Mouse (Mus musculus): ENCODE measurements around the gene Cul9. TPM values are rescaled to one million over a fixed set of nuclear protein-coding genes. Genes with fewer than 3 reads are reported as not detected.

Cul9 gene
- 3.1 TPM for polyA plus RNA-seq (2014; fragmentation: Illumina TruSeq; extraction: RNeasy Lipid Tissue Mini Kit (QIAGEN cat#74804); ENCODE audit: low read depth, low replicate concordance)

DNA sequence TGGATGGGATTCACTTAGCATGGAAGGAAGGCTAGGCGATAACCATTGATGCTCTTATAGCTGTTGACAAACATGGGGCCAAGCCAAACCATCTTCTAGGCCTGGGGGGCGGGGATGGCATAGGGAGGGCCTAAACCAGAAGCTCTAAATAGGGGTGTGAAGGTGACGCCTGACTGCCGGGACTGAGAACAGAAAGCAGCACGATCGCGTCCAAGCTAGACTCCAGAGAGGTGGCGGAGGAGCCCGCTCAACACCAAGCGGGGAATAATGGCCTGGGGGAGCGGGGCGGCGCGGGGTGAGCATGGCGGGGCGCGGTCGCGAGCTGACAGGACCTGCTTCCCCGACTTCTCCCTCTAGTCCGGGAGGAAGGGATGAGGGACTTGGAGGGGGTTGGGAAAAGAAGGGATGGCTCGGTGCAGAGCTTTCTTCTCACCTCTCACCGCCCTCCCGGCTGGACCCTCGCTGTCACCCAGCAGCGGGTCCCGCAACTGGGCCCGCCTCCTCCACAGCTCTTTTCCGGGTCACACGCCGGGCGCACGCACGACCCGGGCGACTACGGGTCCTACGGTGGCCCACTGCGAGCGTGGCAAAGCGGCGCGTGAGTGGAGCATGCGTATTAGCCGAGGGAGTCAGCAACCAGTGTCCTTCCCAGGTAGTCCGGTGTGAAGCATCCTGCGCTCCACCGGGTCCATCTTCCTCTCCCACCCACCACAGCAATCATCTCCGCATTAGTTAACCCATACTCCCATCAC, at the start of gene Cul9:
Cul9 (minus strand) TSS at position 576 of the 752 bp plus-strand sequence.

DNA sequence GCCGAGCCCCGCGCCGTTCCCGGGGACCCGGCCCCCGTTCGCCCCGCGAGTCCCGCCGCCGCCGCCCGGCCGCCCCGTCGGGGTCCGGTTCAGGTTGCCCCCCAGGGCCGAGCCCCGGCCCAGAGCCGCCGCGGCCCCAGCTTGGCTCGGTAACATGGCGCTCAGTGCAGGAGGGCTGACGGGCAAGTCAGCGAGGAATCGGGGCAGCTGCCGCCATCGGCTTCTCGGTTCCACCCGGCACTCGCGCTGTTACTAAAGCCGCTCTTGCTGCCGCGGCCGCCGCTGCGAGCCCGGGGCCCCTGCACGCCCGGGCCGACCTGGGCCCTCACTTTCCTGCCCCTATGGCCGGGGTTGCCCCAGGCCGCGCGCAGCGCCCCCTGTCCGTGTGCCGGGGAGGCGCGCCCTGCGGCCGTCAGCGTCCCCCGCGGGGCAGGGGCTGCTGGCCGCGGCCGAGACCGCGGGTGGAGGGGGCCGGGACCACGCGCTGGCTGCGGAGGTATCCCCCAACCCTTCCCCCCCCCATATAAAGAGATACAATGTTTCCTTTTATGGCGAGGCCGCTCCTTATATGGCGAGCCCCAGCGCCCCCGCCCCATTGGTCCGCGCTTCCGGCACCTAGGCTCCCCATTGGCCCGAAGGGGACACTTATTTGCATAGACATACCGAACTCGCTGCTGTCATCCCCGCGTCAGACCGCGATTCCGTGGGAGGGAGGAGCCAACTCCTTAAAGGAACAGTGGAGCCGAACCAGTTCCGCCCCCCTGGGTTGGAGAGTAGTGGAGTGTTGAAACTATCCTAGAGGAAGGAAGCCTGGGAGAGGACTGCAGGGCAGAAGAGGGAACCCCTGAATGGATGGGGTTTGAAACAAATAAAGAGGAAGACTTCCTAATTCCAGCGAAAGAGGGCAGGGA, 9.7 kb upstream of the Cul9 start, which contains the start of gene Srf:
Srf (minus strand) TSS at position 503 of the 911 bp plus-strand sequence.

DNA sequence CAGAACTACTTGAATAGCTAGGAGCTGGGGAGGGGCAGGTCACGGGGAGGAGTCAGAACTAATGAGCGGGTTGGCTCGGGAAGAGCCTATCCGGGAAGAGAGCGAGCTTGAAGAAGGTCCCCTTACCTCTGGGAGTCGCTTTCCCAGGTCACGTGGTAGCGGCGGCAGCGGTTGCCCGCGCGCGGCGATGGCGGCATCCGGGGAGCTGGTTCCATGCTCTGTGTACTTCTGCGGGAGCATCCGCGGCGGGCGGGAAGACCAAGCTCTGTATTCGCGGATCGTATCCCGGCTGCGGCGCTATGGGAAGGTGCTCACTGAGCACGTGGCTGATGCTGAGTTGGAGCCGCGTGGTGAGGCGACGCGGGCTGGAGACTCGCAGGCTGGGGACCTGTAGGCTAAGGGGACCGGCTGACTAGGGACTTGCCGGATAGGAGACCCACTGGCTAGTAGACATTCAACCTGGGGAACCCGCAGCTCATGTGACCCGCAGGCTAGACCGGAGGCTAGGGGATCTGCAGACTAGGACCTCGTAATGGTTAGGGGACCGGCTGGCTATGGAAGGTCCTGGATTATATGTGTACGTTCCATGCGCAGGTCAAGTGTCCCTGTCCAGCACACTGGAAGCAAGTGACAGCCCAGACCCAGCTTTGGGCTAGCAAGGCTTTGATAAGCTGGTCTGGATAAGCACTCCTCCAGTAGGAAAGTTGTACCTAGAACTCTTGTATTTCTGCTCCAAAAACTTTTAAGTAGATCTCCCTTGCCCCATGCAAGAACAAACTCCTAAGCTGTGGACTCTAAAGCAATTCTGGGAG, 49.4 kb downstream of the Cul9 start, which contains the start of gene Dnph1:
Dnph1 (plus strand) TSS at position 89 of the 812 bp plus-strand sequence.

DNA sequence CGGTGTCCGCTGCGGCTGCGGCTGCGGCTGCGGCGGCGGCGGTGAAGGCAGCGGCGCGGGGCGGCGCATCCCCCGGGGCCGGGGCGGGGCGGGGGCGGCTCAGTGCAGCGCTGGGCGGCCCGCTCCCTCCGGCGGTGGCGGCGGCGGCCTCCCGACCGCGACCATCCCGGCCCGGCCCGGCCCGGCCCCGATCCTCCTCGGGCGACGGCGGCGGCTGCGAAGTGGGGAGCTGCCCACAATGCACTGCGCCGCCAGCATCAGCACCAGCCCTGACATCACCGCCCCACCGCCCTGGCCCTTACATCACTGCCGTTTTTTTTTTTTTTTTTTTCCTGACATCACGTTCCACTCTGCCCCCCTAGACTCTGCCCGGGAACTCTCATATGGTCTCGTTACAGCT, 58.8 kb downstream of the Cul9 start, which contains the start of gene Ttbk1:
Ttbk1 (minus strand) TSS at position 245 of the 400 bp plus-strand sequence.

Other genes starting within 250 kb of the Cul9 start
- gene Dlk2, start 249.0 kb downstream of the Cul9 start, polyA plus RNA-seq (2014; fragmentation: Illumina TruSeq; extraction: RNeasy Lipid Tissue Mini Kit (QIAGEN cat#74804); ENCODE audit: low read depth, low replicate concordance), result not detected
- gene Abcc10, start 218.0 kb downstream of the Cul9 start, polyA plus RNA-seq (2014; fragmentation: Illumina TruSeq; extraction: RNeasy Lipid Tissue Mini Kit (QIAGEN cat#74804); ENCODE audit: low read depth, low replicate concordance), result 0.36 TPM
- gene Zfp318, start 162.7 kb downstream of the Cul9 start, polyA plus RNA-seq (2014; fragmentation: Illumina TruSeq; extraction: RNeasy Lipid Tissue Mini Kit (QIAGEN cat#74804); ENCODE audit: low read depth, low replicate concordance), result 54.2 TPM
- gene Crip3, start 117.5 kb downstream of the Cul9 start, polyA plus RNA-seq (2014; fragmentation: Illumina TruSeq; extraction: RNeasy Lipid Tissue Mini Kit (QIAGEN cat#74804); ENCODE audit: low read depth, low replicate concordance), result not detected
- gene Slc22a7, start 107.9 kb downstream of the Cul9 start, polyA plus RNA-seq (2014; fragmentation: Illumina TruSeq; extraction: RNeasy Lipid Tissue Mini Kit (QIAGEN cat#74804); ENCODE audit: low read depth, low replicate concordance), result 9.3 TPM
- gene Ttbk1, start 58.7 kb downstream of the Cul9 start, polyA plus RNA-seq (2014; fragmentation: Illumina TruSeq; extraction: RNeasy Lipid Tissue Mini Kit (QIAGEN cat#74804); ENCODE audit: low read depth, low replicate concordance), result 0.20 TPM
- 7.3 TPM for gene Dnph1, start 49.7 kb downstream of the Cul9 start, polyA plus RNA-seq (2014; fragmentation: Illumina TruSeq; extraction: RNeasy Lipid Tissue Mini Kit (QIAGEN cat#74804); ENCODE audit: low read depth, low replicate concordance)
- gene Srf, start 9.8 kb upstream of the Cul9 start, polyA plus RNA-seq (2014; fragmentation: Illumina TruSeq; extraction: RNeasy Lipid Tissue Mini Kit (QIAGEN cat#74804); ENCODE audit: low read depth, low replicate concordance), result not detected
- gene Ptk7, start 83.1 kb upstream of the Cul9 start, polyA plus RNA-seq (2014; fragmentation: Illumina TruSeq; extraction: RNeasy Lipid Tissue Mini Kit (QIAGEN cat#74804); ENCODE audit: low read depth, low replicate concordance), result 0.16 TPM
- 0.36 TPM for gene Klc4, start 99.6 kb upstream of the Cul9 start, polyA plus RNA-seq (2014; fragmentation: Illumina TruSeq; extraction: RNeasy Lipid Tissue Mini Kit (QIAGEN cat#74804); ENCODE audit: low read depth, low replicate concordance)
- 2.3 TPM for gene Mrpl2, start 99.8 kb upstream of the Cul9 start, polyA plus RNA-seq (2014; fragmentation: Illumina TruSeq; extraction: RNeasy Lipid Tissue Mini Kit (QIAGEN cat#74804); ENCODE audit: low read depth, low replicate concordance)
- gene Cul7, start 103.9 kb upstream of the Cul9 start, polyA plus RNA-seq (2014; fragmentation: Illumina TruSeq; extraction: RNeasy Lipid Tissue Mini Kit (QIAGEN cat#74804); ENCODE audit: low read depth, low replicate concordance), result 0.12 TPM
- gene Rrp36, start 128.0 kb upstream of the Cul9 start, polyA plus RNA-seq (2014; fragmentation: Illumina TruSeq; extraction: RNeasy Lipid Tissue Mini Kit (QIAGEN cat#74804); ENCODE audit: low read depth, low replicate concordance), result 2.3 TPM
- 5.7 TPM for gene Mea1, start 132.4 kb upstream of the Cul9 start, polyA plus RNA-seq (2014; fragmentation: Illumina TruSeq; extraction: RNeasy Lipid Tissue Mini Kit (QIAGEN cat#74804); ENCODE audit: low read depth, low replicate concordance)
- gene Klhdc3, start 134.5 kb upstream of the Cul9 start, polyA plus RNA-seq (2014; fragmentation: Illumina TruSeq; extraction: RNeasy Lipid Tissue Mini Kit (QIAGEN cat#74804); ENCODE audit: low read depth, low replicate concordance), result 3.4 TPM
- 6.3 TPM for gene Ppp2r5d, start 158.7 kb upstream of the Cul9 start, polyA plus RNA-seq (2014; fragmentation: Illumina TruSeq; extraction: RNeasy Lipid Tissue Mini Kit (QIAGEN cat#74804); ENCODE audit: low read depth, low replicate concordance)
- 0.81 TPM for gene Pex6, start 165.1 kb upstream of the Cul9 start, polyA plus RNA-seq (2014; fragmentation: Illumina TruSeq; extraction: RNeasy Lipid Tissue Mini Kit (QIAGEN cat#74804); ENCODE audit: low read depth, low replicate concordance)
- gene Gnmt, start 182.8 kb upstream of the Cul9 start, polyA plus RNA-seq (2014; fragmentation: Illumina TruSeq; extraction: RNeasy Lipid Tissue Mini Kit (QIAGEN cat#74804); ENCODE audit: low read depth, low replicate concordance), result 0.44 TPM
- gene Cnpy3, start 205.8 kb upstream of the Cul9 start, polyA plus RNA-seq (2014; fragmentation: Illumina TruSeq; extraction: RNeasy Lipid Tissue Mini Kit (QIAGEN cat#74804); ENCODE audit: low read depth, low replicate concordance), result 0.65 TPM
- gene Ptcra, start 217.3 kb upstream of the Cul9 start, polyA plus RNA-seq (2014; fragmentation: Illumina TruSeq; extraction: RNeasy Lipid Tissue Mini Kit (QIAGEN cat#74804); ENCODE audit: low read depth, low replicate concordance), result not detected
- 22.1 TPM for gene 2310039H08Rik, start 226.2 kb upstream of the Cul9 start, polyA plus RNA-seq (2014; fragmentation: Illumina TruSeq; extraction: RNeasy Lipid Tissue Mini Kit (QIAGEN cat#74804); ENCODE audit: low read depth, low replicate concordance)
- gene Rpl7l1, start 236.3 kb upstream of the Cul9 start, polyA plus RNA-seq (2014; fragmentation: Illumina TruSeq; extraction: RNeasy Lipid Tissue Mini Kit (QIAGEN cat#74804); ENCODE audit: low read depth, low replicate concordance), result 37.9 TPM